ENCODE assay signal across 20 mouse cellular contexts in the genomic region with DNA sequence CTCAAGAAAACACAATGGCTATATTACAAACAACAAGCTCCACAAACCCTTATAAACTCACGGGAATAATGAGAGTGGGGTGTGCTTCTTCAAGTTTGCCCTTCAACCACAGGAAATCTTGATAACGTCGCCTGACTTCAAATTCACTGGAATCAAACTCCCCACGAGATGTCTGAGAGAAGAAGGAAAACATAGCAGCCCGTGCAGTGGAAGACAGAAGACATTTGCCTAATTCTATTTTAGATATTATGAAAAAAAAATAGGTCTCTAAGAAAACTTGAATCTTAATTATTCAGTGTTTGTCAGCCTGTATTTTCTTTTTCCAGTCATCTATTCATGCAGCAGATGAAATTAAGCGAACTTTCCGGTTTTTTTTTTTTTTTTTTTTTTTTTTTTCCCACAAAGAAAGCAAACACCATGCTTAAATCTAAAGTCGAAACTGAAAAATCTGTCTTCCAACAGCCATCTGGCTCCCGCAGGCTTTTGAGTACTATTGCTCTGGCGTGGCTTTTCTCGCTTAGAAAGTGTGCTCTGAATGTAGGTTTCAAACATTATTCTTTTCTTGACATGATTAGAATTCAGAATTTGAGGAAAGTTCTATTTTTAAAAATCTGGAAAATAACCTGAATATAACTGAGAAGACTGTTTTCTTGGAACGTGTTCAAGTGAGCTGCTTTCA. TPM values are rescaled to one million over a fixed set of nuclear protein-coding genes. Genes with fewer than 3 reads are reported as not detected.
A peak's percentile ranks its signal among the peaks of the same experiment; 100 is the strongest.
DNase-seq lines count a peak whose midpoint lies in the region; ATAC-seq lines count a peak whose summit lies in the region.
"Had no signal": no experiment of that assay in that cellular context is flagged by ENCODE, and none has a peak within 500 bp of the region (broad histone marks: within the 10 kb centered on the region; RNA-seq: fewer than 3 reads in every experiment).

No protein-coding gene starts in this region.

- no peaks in the 10 kb centered on the region for H3K36me3 ChIP-seq in forebrain, embryonic 14.5 days (ENCODE audit: control insufficient read depth, insufficient read depth, low read length)
- 0 out of 2 replicates have a peak, but pooled peaks cover 5% of the 10 kb centered on the region for H3K36me3 ChIP-seq in forebrain, embryonic 10.5 days (replicated peaks)
- H3K36me3 ChIP-seq in heart, embryonic 11.5 days (ENCODE audit: control insufficient read depth, insufficient read depth, low read length) = 0 out of 2 replicates have a peak, but pooled peaks cover 2% of the 10 kb centered on the region
- H3K36me3 ChIP-seq: hindbrain, embryonic 15.5 days; liver, embryonic 15.5 days; midbrain, embryonic 15.5 days had no signal

- H3K27me3 ChIP-seq in forebrain, embryonic 14.5 days (replicated peaks; ENCODE audit: control insufficient read depth, insufficient read depth, low read length) = no peaks in the 10 kb centered on the region
- H3K27me3 ChIP-seq in forebrain, embryonic 10.5 days (ENCODE audit: poor library complexity, severe bottlenecking) = no peaks in the 10 kb centered on the region
- no peaks in the 10 kb centered on the region for H3K27me3 ChIP-seq in heart, embryonic 11.5 days (ENCODE audit: control insufficient read depth, insufficient read depth, low read length)
- H3K27me3 ChIP-seq: heart, embryonic 12.5 days; hindbrain, embryonic 15.5 days; limb, embryonic 13.5 days; liver, embryonic 15.5 days; megakaryocyte, embryonic 14.5 days; midbrain, embryonic 15.5 days had no signal

- H3K4me1 ChIP-seq in forebrain, embryonic 14.5 days (ENCODE audit: control insufficient read depth, insufficient read depth, low read length) = no peaks in the 10 kb centered on the region
- no peaks in the 10 kb centered on the region for H3K4me1 ChIP-seq in forebrain, embryonic 10.5 days
- no peaks in the 10 kb centered on the region for H3K4me1 ChIP-seq in heart, embryonic 11.5 days (ENCODE audit: control insufficient read depth, insufficient read depth, low read length)
- H3K4me1 ChIP-seq: heart, embryonic 12.5 days; hindbrain, embryonic 15.5 days; limb, embryonic 13.5 days; liver, embryonic 15.5 days; megakaryocyte, embryonic 14.5 days; midbrain, embryonic 15.5 days had no signal

- DNase-seq in forebrain, embryonic 14.5 days (ENCODE audit: low spot score) = peak; percentile 82
- no peak for DNase-seq in forebrain, embryonic 10.5 days (ENCODE audit: extremely low spot score, low spot score)
- DNase-seq in left cerebral cortex, adult 18-20 months (ENCODE audit: low spot score in 2 of 2) = peak; percentile 23 to 42
- DNase-seq in left cerebral cortex, adult 11 months (ENCODE audit: low spot score) = no peak
- DNase-seq in brain, embryonic 18.5 days (ENCODE audit: low read depth, low spot score) = peak; percentile 83
- peak; percentile 63 to 84 for DNase-seq in right cerebral cortex, postnatal 10 days (ENCODE audit: low spot score in 2 of 2)
- DNase-seq: adrenal gland, adult 8-10 months; B cell, adult 2 months; cerebellum, adult 2 months; kidney, adult 18-20 months; kidney, postnatal 10 days; lung, postnatal 10 days; thymus, adult 18-20 months had no signal

- no peak overlapping the region for H3K4me3 ChIP-seq in forebrain, embryonic 14.5 days (ENCODE audit: low read depth, low read length)
- no peak overlapping the region for H3K4me3 ChIP-seq in forebrain, embryonic 10.5 days
- H3K4me3 ChIP-seq in heart, embryonic 11.5 days (ENCODE audit: low read depth, low read length) = no peak overlapping the region
- H3K4me3 ChIP-seq: heart, embryonic 12.5 days; hindbrain, embryonic 15.5 days; limb, embryonic 13.5 days; liver, embryonic 15.5 days; megakaryocyte, embryonic 14.5 days; midbrain, embryonic 15.5 days had no signal

- H3K4me2 ChIP-seq in forebrain, embryonic 14.5 days (ENCODE audit: low read length) = no peak overlapping the region
- no peak overlapping the region for H3K4me2 ChIP-seq in heart, embryonic 11.5 days
- H3K4me2 ChIP-seq: heart, embryonic 12.5 days; hindbrain, embryonic 15.5 days; limb, embryonic 13.5 days; liver, embryonic 15.5 days; midbrain, embryonic 15.5 days had no signal

- H3K9ac ChIP-seq in forebrain, embryonic 14.5 days (ENCODE audit: low read length) = no peak overlapping the region
- H3K9ac ChIP-seq in heart, embryonic 11.5 days (ENCODE audit: low read depth, low read length) = no peak overlapping the region
- H3K9ac ChIP-seq: heart, embryonic 12.5 days; hindbrain, embryonic 15.5 days; limb, embryonic 13.5 days; liver, embryonic 15.5 days; midbrain, embryonic 15.5 days had no signal

- ATAC-seq in forebrain, embryonic 14.5 days = peak; percentile 73; the same call in 1 of the 2 replicates
- no peak for ATAC-seq in heart, embryonic 11.5 days (replicated peaks; ENCODE audit: insufficient number of reproducible peaks, low FRiP score, low TSS enrichment)
- ATAC-seq: midbrain, embryonic 15.5 days had no signal

- no peaks in the 10 kb centered on the region for H3K9me3 ChIP-seq in forebrain, embryonic 14.5 days (replicated peaks; ENCODE audit: control insufficient read depth, low read length)
- no peaks in the 10 kb centered on the region for H3K9me3 ChIP-seq in forebrain, embryonic 10.5 days
- H3K9me3 ChIP-seq in heart, embryonic 11.5 days (replicated peaks; ENCODE audit: control insufficient read depth, low read length) = no peaks in the 10 kb centered on the region
- H3K9me3 ChIP-seq: heart, embryonic 12.5 days; hindbrain, embryonic 15.5 days; limb, embryonic 13.5 days; liver, embryonic 15.5 days; megakaryocyte, embryonic 14.5 days; midbrain, embryonic 15.5 days had no signal

- 62% methylated on average over 12 of the region's 12 CpGs for WGBS in forebrain, embryonic 14.5 days
- 89% methylated on average over 12 of the region's 12 CpGs for WGBS in forebrain, embryonic 10.5 days
- WGBS in heart, embryonic 11.5 days (ENCODE audit: insufficient replicate concordance) = 64% methylated on average over 12 of the region's 12 CpGs

- H3K27ac ChIP-seq in forebrain, embryonic 14.5 days (ENCODE audit: low read depth, low read length) = 0 out of 2 replicates have a peak overlapping the region, but pooled peaks have one; percentile 9
- no peak overlapping the region for H3K27ac ChIP-seq in forebrain, embryonic 10.5 days
- no peak overlapping the region for H3K27ac ChIP-seq in heart, embryonic 11.5 days (ENCODE audit: low read depth, low read length)
- H3K27ac ChIP-seq: hindbrain, embryonic 15.5 days; limb, embryonic 13.5 days; liver, embryonic 15.5 days; midbrain, embryonic 15.5 days had no signal

RNA-seq across cellular contexts. Expression of a gene that starts 28.7 kb away (rescaled TPM):
- polyA plus RNA-seq in forebrain, embryonic 14.5 days (2014; fragmentation: Nextera tagmentation; extraction: Ambion mirVana) = 13.0 and 15.8 TPM in 2 replicates
- 11.9 and 14.4 TPM in 2 replicates for polyA plus RNA-seq in forebrain, embryonic 10.5 days (2016; fragmentation: Nextera tagmentation; extraction: Ambion mirVana)
- 10 to 100 TPM; 20.9 to 22.3 TPM for total RNA-seq in left cerebral cortex, adult 18-20 months (2021)
- 38.4 and 44.8 TPM in 2 replicates for polyA plus RNA-seq in heart, embryonic 11.5 days (2014; fragmentation: Nextera tagmentation; extraction: Ambion mirVana)

Comparison
In these comparisons a context has a peak if more than half of its experiments do, and no peak if none do; other contexts are left out.
1. DNase-seq: peak in forebrain, embryonic 14.5 days (single experiment), left cerebral cortex, adult 18-20 months (2 of 2), brain, embryonic 18.5 days (single experiment) and right cerebral cortex, postnatal 10 days (2 of 2); none in forebrain, embryonic 10.5 days (single experiment) and left cerebral cortex, adult 11 months (single experiment).